Mouse (Mus musculus) neural tube, embryonic 12.5 days (tissue): ENCODE measurements around the gene Rabif. TPM values are rescaled to one million over a fixed set of nuclear protein-coding genes. Genes with fewer than 3 reads are reported as not detected.
"Not testable (repeated sequence)": the region's sequence is repeated elsewhere in the genome, so short reads cannot be mapped to it uniquely, and the experiment has no call there.

Experiments
- ATAC-seq: fragments of 200-750 bp; cut with Nextera tagmentation; 2 replicates; pipeline ENCODE4 v1.8.0; 2017; ENCODE audit warnings: low read depth, mild to moderate bottlenecking, moderate TSS enrichment, moderate library complexity; ENCODE audit not compliant: low FRiP score
- H3K27ac ChIP-seq: fragments of 300-500 bp; sonication (generic); 2 replicates; pipeline ENCODE4 v1.5.1; 2016
- H3K27me3 ChIP-seq: fragments of 300-500 bp; sonication (generic); replicated peaks from 2 replicates; pipeline ENCODE4 v1.6.1; 2016; ENCODE audit warnings: mild to moderate bottlenecking
- H3K36me3 ChIP-seq: fragments of 300-500 bp; sonication (generic); 2 replicates; pipeline ENCODE4 v1.6.1; 2016; ENCODE audit warnings: mild to moderate bottlenecking
- H3K4me1 ChIP-seq: fragments of 300-500 bp; sonication (generic); 2 replicates; pipeline ENCODE4 v1.6.1; 2016
- H3K4me2 ChIP-seq: fragments of 300-500 bp; sonication (generic); replicated peaks from 2 replicates; pipeline ENCODE4 v1.6.1; 2016; ENCODE audit warnings: mild to moderate bottlenecking
- H3K4me3 ChIP-seq: fragments of 300-500 bp; sonication (generic); 2 replicates; pipeline ENCODE4 v1.5.1; 2016
- H3K9ac ChIP-seq: fragments of 300-500 bp; sonication (generic); 2 replicates; pipeline ENCODE4 v1.6.1; 2016; ENCODE audit warnings: mild to moderate bottlenecking
- H3K9me3 ChIP-seq: fragments of 300-500 bp; sonication (generic); 2 replicates; pipeline ENCODE4 v1.6.1; 2016; ENCODE audit warnings: mild to moderate bottlenecking
- WGBS: fragments of 180-500 bp; shearing (Covaris S2); methylation state at CpG from one replicate; pipeline ENCODE4 v1.1.7; 2016; 5-methylcytosine and 5-hydroxymethylcytosine counted together
- polyA plus RNA-seq: library from polyadenylated mRNA; unstranded; fragments of >200 nt; fragmentation: Nextera tagmentation; extraction: Ambion mirVana; gene quantifications from 2 replicates; pipeline ENCODE4 v1.2.1, GENCODE M21; 2016

Rabif gene
- polyA plus RNA-seq, 1 experiment from 2014 or later: 50.8 TPM

GRCm38 (mm10) chr1:134513876-134514590 is 19.6 kb downstream of the Rabif start:
- H3K4me3 ChIP-seq: no peak overlapping the region; the same call in 1 of the 2 replicates
- H3K9me3 ChIP-seq: no peaks in the 10 kb centered on the region
- no peak overlapping the region for H3K27ac ChIP-seq
- H3K36me3 ChIP-seq: 0 out of 2 replicates have a peak, but pooled peaks cover 3% of the 10 kb centered on the region
- WGBS: 47% methylated on average over 16 of the region's 16 CpGs
- H3K4me1 ChIP-seq: peaks cover 14% of the 10 kb centered on the region
- no peak overlapping the region for H3K9ac ChIP-seq
- H3K27me3 ChIP-seq: peaks cover 27% of the 10 kb centered on the region
- ATAC-seq: no peak
- peak overlapping the region; percentile 74 for H3K4me2 ChIP-seq

DNA sequence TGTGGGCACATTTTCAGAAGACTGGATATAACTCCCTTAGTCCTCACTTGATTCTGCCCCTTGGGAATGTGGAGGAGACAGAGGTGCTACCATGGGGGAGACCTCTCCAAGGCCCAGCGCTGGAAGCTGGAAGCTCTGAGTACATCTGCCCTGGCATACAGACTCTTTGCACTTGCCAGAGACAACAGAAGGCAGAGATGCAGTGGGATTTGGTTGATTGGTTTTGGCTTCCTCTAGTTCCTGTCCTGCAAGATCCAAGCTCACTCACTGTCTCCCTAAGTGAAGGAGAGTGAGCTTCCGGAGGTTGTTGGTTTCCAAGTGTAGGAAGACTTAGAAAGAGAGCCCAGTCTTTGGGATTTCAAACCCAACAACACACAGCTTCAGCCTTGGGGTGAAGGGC is 21.4 kb downstream of the Rabif start:
- no peaks in the 10 kb centered on the region for H3K36me3 ChIP-seq
- WGBS: 86% methylated on average over 2 of the region's 2 CpGs
- no peak for ATAC-seq
- H3K9ac ChIP-seq: no peak overlapping the region
- H3K27me3 ChIP-seq: peaks cover 27% of the 10 kb centered on the region
- H3K9me3 ChIP-seq: no peaks in the 10 kb centered on the region
- H3K4me2 ChIP-seq: no peak overlapping the region
- H3K4me1 ChIP-seq: peaks cover 14% of the 10 kb centered on the region
- no peak overlapping the region for H3K4me3 ChIP-seq
- no peak overlapping the region for H3K27ac ChIP-seq

- Histone ChIP-seq H3K9ac (no peak overlapping the region), H3K27me3 (peaks cover 27% of the 10 kb centered on the region), H3K4me1 (peaks cover 14% of the 10 kb centered on the region), H3K4me2 (no peak overlapping the region), H3K4me3 (no peak overlapping the region), H3K27ac (no peak overlapping the region), H3K9me3 (no peaks in the 10 kb centered on the region), H3K36me3 (no peaks in the 10 kb centered on the region)
- no peak for ATAC-seq
- 31% methylated on average over 4 of the region's 4 CpGs for WGBS
Observed at GRCm38 (mm10) chr1:134516491-134517198, 22.2 kb downstream of the Rabif start.

DNA sequence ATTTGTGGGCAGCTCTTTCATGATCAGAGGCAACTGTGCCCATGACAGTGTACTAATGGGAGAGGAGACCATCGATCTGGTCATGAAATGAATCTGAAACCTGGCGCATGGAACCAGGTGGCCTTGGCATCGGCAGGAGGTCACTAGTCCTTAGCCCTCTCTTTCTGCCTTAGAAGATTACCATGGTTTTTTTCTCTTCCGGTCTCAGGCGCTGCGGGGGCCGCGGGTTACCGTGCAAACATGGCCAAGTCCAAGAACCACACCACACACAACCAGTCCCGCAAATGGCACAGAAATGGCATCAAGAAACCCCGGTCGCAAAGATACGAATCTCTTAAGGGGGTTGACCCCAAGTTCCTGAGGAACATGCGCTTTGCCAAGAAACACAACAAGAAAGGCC is 23.4 kb downstream of the Rabif start:
- H3K9me3 ChIP-seq, H3K36me3 ChIP-seq, H3K9ac ChIP-seq, H3K4me1 ChIP-seq, H3K4me3 ChIP-seq, H3K27ac ChIP-seq, H3K4me2 ChIP-seq, ATAC-seq: not testable (repeated sequence)
- peaks cover 21% of the 10 kb centered on the region for H3K27me3 ChIP-seq
- WGBS: 95% methylated on average over 14 of the region's 14 CpGs

DNA sequence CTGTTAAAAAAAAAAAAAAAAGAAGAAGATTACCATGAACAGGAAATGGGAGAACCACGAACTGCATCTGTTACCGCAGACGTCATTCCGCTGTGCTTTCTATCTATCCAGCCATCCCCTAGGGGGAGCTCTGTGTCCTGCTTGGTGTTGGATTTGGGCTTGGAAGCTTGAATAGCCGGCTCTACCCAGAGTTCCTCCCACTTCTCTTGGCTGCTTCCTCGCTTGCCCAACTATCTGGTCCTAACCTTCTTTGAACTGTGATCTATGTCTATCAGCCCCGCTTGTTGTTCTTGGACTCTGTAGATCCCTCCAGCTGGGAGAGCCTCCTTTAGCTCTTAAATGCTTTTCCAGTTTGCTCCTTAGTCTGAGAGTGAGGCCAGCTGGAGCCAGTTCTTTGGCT is 24.2 kb downstream of the Rabif start:
- WGBS: 15% methylated on average over 7 of the region's 7 CpGs

GRCm38 (mm10) chr1:134519201-134519600 is 24.8 kb downstream of the Rabif start:
- not testable (repeated sequence) for H3K4me2 ChIP-seq, H3K9me3 ChIP-seq, ATAC-seq, H3K36me3 ChIP-seq, H3K27ac ChIP-seq, H3K4me1 ChIP-seq, H3K9ac ChIP-seq, H3K4me3 ChIP-seq
- 97% methylated on average over 5 of the region's 5 CpGs for WGBS
- peaks cover 11% of the 10 kb centered on the region; the same call in 1 of the 2 replicates for H3K27me3 ChIP-seq

More for the DNA sequence above, 24.2 kb downstream of the Rabif start:
- Histone ChIP-seq H3K36me3 (no peaks in the 10 kb centered on the region), H3K27ac (no peak overlapping the region), H3K9ac (no peak overlapping the region), H3K4me2 (no peak overlapping the region), H3K27me3 (peaks cover 15% of the 10 kb centered on the region), H3K4me3 (no peak overlapping the region), H3K9me3 (no peaks in the 10 kb centered on the region), H3K4me1 (0 out of 2 replicates have a peak, but pooled peaks cover 1% of the 10 kb centered on the region)
- no peak for ATAC-seq

DNA sequence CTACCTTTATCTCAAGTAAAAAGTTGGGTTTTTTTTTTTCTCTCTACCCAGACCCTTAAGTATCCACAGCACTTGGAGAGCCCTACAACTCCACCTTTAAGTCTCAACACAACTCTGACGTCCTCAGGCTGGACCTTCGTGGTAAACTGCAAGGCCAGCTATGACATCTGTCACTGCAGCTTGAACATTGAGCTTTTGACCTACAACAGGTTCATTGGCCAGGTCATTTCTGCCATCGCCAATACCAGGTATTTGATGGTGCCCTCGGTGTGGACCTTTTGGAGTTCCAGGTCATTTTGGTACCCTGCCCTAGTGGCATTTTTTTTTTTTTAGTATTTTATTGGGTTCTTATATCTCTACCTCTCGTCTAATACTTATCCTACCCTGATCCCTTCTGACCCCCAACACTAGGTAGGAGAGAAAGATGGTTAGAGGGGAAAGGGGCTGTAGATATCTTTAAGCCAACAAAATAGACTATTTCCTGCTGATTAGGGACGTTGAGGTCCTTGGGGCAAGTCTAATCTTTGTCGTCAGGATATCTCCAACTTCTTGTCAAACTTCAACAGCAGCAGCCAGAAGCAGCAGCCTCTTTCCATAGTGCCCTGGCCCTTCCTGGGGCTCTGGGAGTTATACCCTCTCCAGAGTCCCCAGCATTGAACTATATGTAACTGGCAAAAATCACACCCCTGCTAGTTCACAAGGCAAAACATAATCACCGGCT is 25.7 kb downstream of the Rabif start:
- Histone ChIP-seq H3K4me1 (no peaks in the 10 kb centered on the region), H3K27ac (no peak overlapping the region), H3K9me3 (no peaks in the 10 kb centered on the region), H3K9ac (no peak overlapping the region), H3K4me2 (no peak overlapping the region), H3K27me3 (0 out of 2 replicates have a peak, but pooled peaks cover 1% of the 10 kb centered on the region), H3K4me3 (no peak overlapping the region), H3K36me3 (no peaks in the 10 kb centered on the region)
- no peak for ATAC-seq
- 85% methylated on average over 8 of the region's 8 CpGs for WGBS

DNA sequence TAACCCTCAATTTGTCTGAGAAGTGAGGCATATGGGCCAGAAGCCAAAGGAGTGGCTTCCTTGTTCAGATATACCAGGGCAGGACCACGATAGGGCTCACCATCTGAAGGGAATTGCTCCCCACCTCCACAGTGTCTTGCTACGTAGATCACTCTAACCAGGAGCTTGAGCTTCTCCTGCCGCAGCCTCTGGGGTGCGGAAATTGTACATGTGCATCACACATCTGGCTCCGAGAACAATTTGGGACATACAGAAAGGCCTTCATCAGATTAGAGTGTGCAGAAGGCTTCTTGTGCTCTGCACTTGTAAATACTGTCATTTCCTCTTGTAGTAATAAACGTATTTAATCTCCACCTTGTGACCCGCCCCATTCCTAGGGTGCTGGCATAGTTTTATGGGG is 26.7 kb downstream of the Rabif start:
- H3K36me3 ChIP-seq: no peaks in the 10 kb centered on the region
- H3K4me1 ChIP-seq: no peaks in the 10 kb centered on the region
- H3K4me2 ChIP-seq: no peak overlapping the region
- H3K9ac ChIP-seq: no peak overlapping the region
- no peak for ATAC-seq
- H3K27me3 ChIP-seq: no peaks in the 10 kb centered on the region
- H3K27ac ChIP-seq: no peak overlapping the region
- H3K9me3 ChIP-seq: no peaks in the 10 kb centered on the region
- no peak overlapping the region for H3K4me3 ChIP-seq
- WGBS: 85% methylated on average over 7 of the region's 7 CpGs

DNA sequence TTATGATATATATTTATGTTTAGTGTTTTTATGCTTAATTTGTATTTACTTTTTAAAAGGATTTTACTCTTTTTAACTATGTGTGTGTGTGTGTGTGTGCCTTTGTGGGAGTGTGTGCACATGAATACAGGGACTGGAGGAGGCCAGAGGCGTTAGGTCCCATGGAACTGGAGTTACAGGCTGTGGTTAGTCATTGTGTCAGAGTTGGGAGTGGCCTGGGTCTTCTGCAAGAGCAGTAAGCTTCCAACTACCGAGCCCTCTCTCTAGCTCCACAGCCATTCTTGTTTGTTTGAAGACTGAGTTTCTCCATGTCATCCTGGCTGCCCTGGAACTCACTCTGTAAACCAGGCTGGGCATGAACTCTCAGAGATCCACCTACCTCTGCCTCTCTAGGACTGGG is 27.9 kb downstream of the Rabif start:
- Histone ChIP-seq H3K9me3 (no peaks in the 10 kb centered on the region), H3K27me3 (no peaks in the 10 kb centered on the region), H3K4me2 (no peak overlapping the region), H3K36me3 (no peaks in the 10 kb centered on the region), H3K4me3 (no peak overlapping the region), H3K9ac (no peak overlapping the region), H3K27ac (no peak overlapping the region), H3K4me1 (no peaks in the 10 kb centered on the region)
- ATAC-seq: no peak
- WGBS: 57% methylated on average over 2 of the region's 2 CpGs

GRCm38 (mm10) chr1:134524424-134524823 is 30.0 kb downstream of the Rabif start:
- 71% methylated on average over 5 of the region's 5 CpGs for WGBS
- no peak overlapping the region for H3K27ac ChIP-seq
- H3K9ac ChIP-seq: no peak overlapping the region
- no peak for ATAC-seq
- no peaks in the 10 kb centered on the region for H3K36me3 ChIP-seq
- no peaks in the 10 kb centered on the region for H3K27me3 ChIP-seq
- no peaks in the 10 kb centered on the region for H3K9me3 ChIP-seq
- H3K4me1 ChIP-seq: no peaks in the 10 kb centered on the region
- H3K4me3 ChIP-seq: no peak overlapping the region
- H3K4me2 ChIP-seq: no peak overlapping the region

GRCm38 (mm10) chr1:134525015-134525414 is 30.6 kb downstream of the Rabif start:
- WGBS: 83% methylated on average over 1 of the region's 1 CpGs
- H3K36me3 ChIP-seq: no peaks in the 10 kb centered on the region
- no peaks in the 10 kb centered on the region for H3K27me3 ChIP-seq
- H3K27ac ChIP-seq: no peak overlapping the region
- no peaks in the 10 kb centered on the region for H3K9me3 ChIP-seq
- H3K4me2 ChIP-seq: no peak overlapping the region
- no peak overlapping the region for H3K9ac ChIP-seq
- H3K4me3 ChIP-seq: no peak overlapping the region
- no peak for ATAC-seq
- H3K4me1 ChIP-seq: no peaks in the 10 kb centered on the region

DNA sequence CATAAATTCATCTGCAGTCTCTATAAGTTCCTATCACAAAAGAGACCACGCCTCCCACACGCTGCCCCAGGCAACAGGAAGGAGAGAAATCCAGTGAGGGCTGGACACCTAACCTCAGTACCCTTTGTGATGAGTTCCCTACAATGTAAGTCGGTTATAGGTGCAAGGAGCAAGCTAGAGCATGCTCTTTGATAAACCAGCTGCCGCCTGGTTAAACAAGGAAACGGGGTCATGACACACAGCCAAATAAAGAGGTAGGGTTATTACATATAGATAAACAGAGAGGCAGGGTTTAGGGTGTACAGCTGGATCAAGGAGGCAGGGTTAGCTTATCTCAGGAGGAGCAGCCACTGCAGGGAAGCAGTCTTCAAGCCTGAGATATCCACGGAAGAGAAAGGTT is 32.3 kb downstream of the Rabif start:
- ATAC-seq: no peak
- Histone ChIP-seq H3K27me3 (no peaks in the 10 kb centered on the region), H3K9ac (no peak overlapping the region), H3K4me2 (no peak overlapping the region), H3K27ac (no peak overlapping the region), H3K4me3 (no peak overlapping the region), H3K4me1 (no peaks in the 10 kb centered on the region), H3K36me3 (no peaks in the 10 kb centered on the region), H3K9me3 (no peaks in the 10 kb centered on the region)
- WGBS: 88% methylated on average over 6 of the region's 6 CpGs
